Mouse (Mus musculus) C2C12 (cell line): ENCODE results near the gene S1pr4. TPM values are rescaled to one million over a fixed set of nuclear protein-coding genes. Genes with fewer than 3 reads are reported as not detected.

Experiments used
- H3K27me3 ChIP-seq: one replicate; pipeline ENCODE4 v1.6.1; 2011; ENCODE audit not compliant: control insufficient read depth, insufficient read depth, insufficient read length
- H3K36me3 ChIP-seq: one replicate; pipeline ENCODE4 v1.6.1; 2011; ENCODE audit not compliant: control insufficient read depth, insufficient read depth
- H3K4me3 ChIP-seq: one replicate; pipeline ENCODE4 v1.5.1; 2011; ENCODE audit warnings: mild to moderate bottlenecking, control low read depth; ENCODE audit not compliant: poor library complexity, insufficient read depth, severe bottlenecking
- H3K79me2 ChIP-seq: one replicate; pipeline ENCODE4 v1.6.1; 2011; ENCODE audit not compliant: control insufficient read depth, insufficient read depth
- H3K79me3 ChIP-seq: one replicate; pipeline ENCODE4 v1.6.1; 2011; ENCODE audit warnings: low read depth, control low read depth
- H3ac ChIP-seq: one replicate; pipeline ENCODE3; 2011; ENCODE audit warnings: low read depth; ENCODE audit not compliant: control insufficient read depth, insufficient read length
- CEBPB ChIP-seq: IDR thresholded peaks from one replicate; pipeline ENCODE4 v1.6.1; 2011; ENCODE audit warnings: low read depth, mild to moderate bottlenecking, control low read depth, moderate library complexity
- CTCF ChIP-seq: IDR thresholded peaks from one replicate; pipeline ENCODE4 v1.5.1; 2011; ENCODE audit not compliant: control insufficient read depth, insufficient read depth, insufficient read length
- FOSL1 ChIP-seq: IDR thresholded peaks from one replicate; pipeline ENCODE4 v1.8.0; 2011; ENCODE audit warnings: mild to moderate bottlenecking, low read length; ENCODE audit not compliant: poor library complexity, insufficient read depth, severe bottlenecking
- MAX ChIP-seq: IDR thresholded peaks from one replicate; pipeline ENCODE4 v1.6.1; 2011; ENCODE audit warnings: mild to moderate bottlenecking, control low read depth
- MYOD1 ChIP-seq: IDR thresholded peaks from one replicate; pipeline ENCODE4 v1.6.1; 2011; ENCODE audit warnings: low read depth; ENCODE audit not compliant: control insufficient read depth, insufficient read length
- MYOG ChIP-seq: IDR thresholded peaks from one replicate; pipeline ENCODE4 v1.6.1; 2011; ENCODE audit not compliant: control insufficient read depth, insufficient read length; ENCODE audit errors: extremely low read depth
- USF1 ChIP-seq: IDR thresholded peaks from one replicate; pipeline ENCODE4 v1.6.1; 2011; ENCODE audit warnings: low read depth, mild to moderate bottlenecking, control low read depth, moderate library complexity
- polyA plus RNA-seq: library from polyadenylated mRNA; unstranded; fragments of >200 nt; fragmentation: generic; extraction: Trizol; gene quantifications from one replicate; pipeline ENCODE4 v1.2.1, GENCODE M21; 2012; ENCODE audit warnings: missing spikeins

S1pr4 gene
- polyA plus RNA-seq, 1 experiment = 0.02 TPM

DNA sequence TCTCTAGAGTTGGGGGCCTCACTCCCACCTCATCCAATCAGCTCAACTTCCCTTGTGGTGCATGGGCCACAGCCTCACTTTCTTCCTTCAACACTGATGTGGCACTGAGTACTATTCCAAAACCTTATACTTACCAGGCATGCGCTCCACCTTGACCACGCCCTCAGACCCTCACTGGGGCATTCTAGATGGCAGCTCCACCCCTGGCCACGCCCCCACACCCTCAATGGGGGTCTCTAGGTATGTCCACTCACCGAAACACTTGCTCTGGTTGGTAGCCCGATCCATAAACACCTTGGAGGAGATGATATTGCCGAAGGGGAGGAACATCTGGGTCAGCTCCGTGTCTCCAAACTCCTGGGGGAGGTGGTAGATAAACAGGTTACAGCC, 37.5 kb downstream of the S1pr4 start:
- peaks cover 14% of the 10 kb centered on the region for H3K27me3 ChIP-seq
- H3K79me3 ChIP-seq = no peaks in the 10 kb centered on the region
- H3K79me2 ChIP-seq = no peaks in the 10 kb centered on the region
- H3ac ChIP-seq = no peak overlapping the region
- no peaks in the 10 kb centered on the region for H3K36me3 ChIP-seq
- no peak overlapping the region for H3K4me3 ChIP-seq
- TF ChIP-seq CEBPB (no peak), FOSL1 (no peak), USF1 (no peak), MYOD1 (no peak), CTCF (no peak), MAX (no peak), MYOG (no peak)

- Histone ChIP-seq H3K36me3 (no peaks in the 10 kb centered on the region), H3K27me3 (peaks cover 8% of the 10 kb centered on the region), H3K79me3 (no peaks in the 10 kb centered on the region), H3ac (no peak overlapping the region), H3K79me2 (no peaks in the 10 kb centered on the region), H3K4me3 (no peak overlapping the region)
- TF ChIP-seq MYOD1 = no peak
- no peak for TF ChIP-seq MYOG
- TF ChIP-seq MAX = no peak
- no peak for TF ChIP-seq FOSL1
- no peak for TF ChIP-seq CTCF
- TF ChIP-seq CEBPB = no peak
- TF ChIP-seq USF1 = no peak
These were observed 38.1 kb downstream of the S1pr4 start for GRCm38 (mm10) chr10:81461673-81462414.

GRCm38 (mm10) chr10:81460951-81461350, 39.0 kb downstream of the S1pr4 start:
- TF ChIP-seq CEBPB (no peak), FOSL1 (no peak), MYOD1 (no peak), MYOG (no peak), MAX (no peak), CTCF (no peak), USF1 (no peak)
- Histone ChIP-seq H3K4me3 (no peak overlapping the region), H3K79me2 (no peaks in the 10 kb centered on the region), H3ac (no peak overlapping the region), H3K36me3 (no peaks in the 10 kb centered on the region), H3K79me3 (no peaks in the 10 kb centered on the region), H3K27me3 (no peaks in the 10 kb centered on the region)

DNA sequence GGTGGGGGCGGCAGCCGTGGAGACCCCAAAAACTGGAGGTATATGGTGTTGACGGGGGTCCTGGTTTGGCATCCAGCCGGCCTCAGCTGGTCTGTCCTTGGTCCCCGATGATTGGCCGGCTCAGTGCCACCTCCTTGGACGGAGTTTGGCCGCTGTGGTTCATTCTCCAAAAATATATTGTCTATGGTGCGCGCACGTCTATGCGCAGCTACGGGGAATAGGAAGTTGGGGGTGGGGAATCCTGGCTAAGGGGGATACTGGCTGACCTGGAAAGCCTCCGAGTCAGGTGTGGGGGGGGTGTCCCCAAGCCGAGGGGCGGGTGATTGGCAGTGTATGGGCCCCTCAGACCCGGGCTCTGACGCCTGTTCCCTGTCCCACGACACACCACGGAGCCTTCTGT, 39.5 kb downstream of the S1pr4 start:
- Histone ChIP-seq H3K79me2 (no peaks in the 10 kb centered on the region), H3K27me3 (no peaks in the 10 kb centered on the region), H3K79me3 (no peaks in the 10 kb centered on the region), H3K36me3 (no peaks in the 10 kb centered on the region), H3ac (no peak overlapping the region), H3K4me3 (no peak overlapping the region)
- no peak for TF ChIP-seq CTCF
- no peak for TF ChIP-seq MYOD1
- TF ChIP-seq MYOG = no peak
- TF ChIP-seq MAX = no peak
- no peak for TF ChIP-seq CEBPB
- no peak for TF ChIP-seq USF1
- no peak for TF ChIP-seq FOSL1

- Histone ChIP-seq H3K36me3 (no peaks in the 10 kb centered on the region), H3K4me3 (no peak overlapping the region), H3ac (no peak overlapping the region), H3K27me3 (no peaks in the 10 kb centered on the region), H3K79me2 (no peaks in the 10 kb centered on the region), H3K79me3 (no peaks in the 10 kb centered on the region)
- TF ChIP-seq CEBPB (no peak), MYOD1 (no peak), USF1 (no peak), FOSL1 (no peak), MYOG (no peak), CTCF (no peak), MAX (no peak)
These were observed 40.5 kb downstream of the S1pr4 start for GRCm38 (mm10) chr10:81459399-81459798.

DNA sequence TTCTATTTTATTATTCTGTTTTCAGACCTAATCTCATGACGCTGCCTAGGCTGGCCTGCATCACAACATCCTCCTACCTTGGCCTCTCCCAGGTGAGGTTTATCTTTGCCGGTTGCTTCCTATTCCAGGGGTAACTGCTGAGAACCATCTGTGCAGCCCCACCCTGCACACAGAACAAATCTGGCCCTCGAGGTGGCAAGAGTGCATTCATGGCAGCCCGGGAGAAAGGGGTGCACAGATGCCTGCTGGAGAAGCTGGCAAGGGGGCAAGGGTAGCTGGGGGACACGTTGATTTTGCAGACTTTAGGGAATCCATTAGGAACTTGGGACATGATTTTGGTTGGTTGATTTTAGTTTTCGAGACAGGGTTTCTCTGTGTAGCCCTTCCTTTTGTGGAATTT, 41.7 kb downstream of the S1pr4 start:
- no peak overlapping the region for H3ac ChIP-seq
- H3K79me2 ChIP-seq = no peaks in the 10 kb centered on the region
- H3K79me3 ChIP-seq = no peaks in the 10 kb centered on the region
- H3K36me3 ChIP-seq = no peaks in the 10 kb centered on the region
- H3K27me3 ChIP-seq = no peaks in the 10 kb centered on the region
- no peak overlapping the region for H3K4me3 ChIP-seq
- TF ChIP-seq MYOD1 (no peak), MAX (no peak), USF1 (no peak), MYOG (no peak), FOSL1 (no peak), CTCF (no peak), CEBPB (no peak)
